Mouse (Mus musculus) C2C12 (cell line): ENCODE data around the gene Rhoc. TPM values are rescaled to one million over a fixed set of nuclear protein-coding genes. Genes with fewer than 3 reads are reported as not detected.

Experiments used
- H3K27me3 ChIP-seq: one replicate; pipeline ENCODE4 v1.6.1; 2011; ENCODE audit not compliant: control insufficient read depth, insufficient read depth, insufficient read length
- H3K36me3 ChIP-seq: one replicate; pipeline ENCODE4 v1.6.1; 2011; ENCODE audit not compliant: control insufficient read depth, insufficient read depth
- H3K4me3 ChIP-seq: one replicate; pipeline ENCODE4 v1.5.1; 2011; ENCODE audit warnings: mild to moderate bottlenecking, control low read depth; ENCODE audit not compliant: poor library complexity, insufficient read depth, severe bottlenecking
- H3K79me2 ChIP-seq: one replicate; pipeline ENCODE4 v1.6.1; 2011; ENCODE audit not compliant: control insufficient read depth, insufficient read depth
- H3K79me3 ChIP-seq: one replicate; pipeline ENCODE4 v1.6.1; 2011; ENCODE audit warnings: low read depth, control low read depth
- H3ac ChIP-seq: one replicate; pipeline ENCODE3; 2011; ENCODE audit warnings: low read depth; ENCODE audit not compliant: control insufficient read depth, insufficient read length
- CEBPB ChIP-seq: IDR thresholded peaks from one replicate; pipeline ENCODE4 v1.6.1; 2011; ENCODE audit warnings: low read depth, mild to moderate bottlenecking, control low read depth, moderate library complexity
- CTCF ChIP-seq: IDR thresholded peaks from one replicate; pipeline ENCODE4 v1.5.1; 2011; ENCODE audit not compliant: control insufficient read depth, insufficient read depth, insufficient read length
- FOSL1 ChIP-seq: IDR thresholded peaks from one replicate; pipeline ENCODE4 v1.8.0; 2011; ENCODE audit warnings: mild to moderate bottlenecking, low read length; ENCODE audit not compliant: poor library complexity, insufficient read depth, severe bottlenecking
- MAX ChIP-seq: IDR thresholded peaks from one replicate; pipeline ENCODE4 v1.6.1; 2011; ENCODE audit warnings: mild to moderate bottlenecking, control low read depth
- MYOD1 ChIP-seq: IDR thresholded peaks from one replicate; pipeline ENCODE4 v1.6.1; 2011; ENCODE audit warnings: low read depth; ENCODE audit not compliant: control insufficient read depth, insufficient read length
- MYOG ChIP-seq: IDR thresholded peaks from one replicate; pipeline ENCODE4 v1.6.1; 2011; ENCODE audit not compliant: control insufficient read depth, insufficient read length; ENCODE audit errors: extremely low read depth
- USF1 ChIP-seq: IDR thresholded peaks from one replicate; pipeline ENCODE4 v1.6.1; 2011; ENCODE audit warnings: low read depth, mild to moderate bottlenecking, control low read depth, moderate library complexity
- polyA plus RNA-seq: library from polyadenylated mRNA; unstranded; fragments of >200 nt; fragmentation: generic; extraction: Trizol; gene quantifications from one replicate; pipeline ENCODE4 v1.2.1, GENCODE M21; 2012; ENCODE audit warnings: missing spikeins

Rhoc gene
- polyA plus RNA-seq, 1 experiment, result 485 TPM

DNA sequence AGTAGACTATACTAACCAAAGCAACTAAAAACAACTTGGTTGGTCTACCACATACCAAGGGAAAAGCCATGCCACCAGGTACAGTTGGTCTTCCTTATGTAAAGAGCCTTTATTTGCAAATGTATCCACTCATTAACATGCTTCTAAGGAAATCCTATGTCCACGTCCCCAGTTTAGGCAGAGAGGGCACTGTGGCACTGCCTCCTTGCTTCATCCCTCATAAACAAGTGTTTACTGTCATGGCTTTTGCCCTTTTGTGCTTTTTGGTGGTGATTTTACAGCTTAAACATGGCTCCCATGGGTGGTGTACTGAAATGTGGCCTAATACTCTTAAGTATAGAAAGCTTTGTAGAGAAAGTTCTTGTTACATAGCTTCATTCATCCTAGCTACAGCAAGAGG, 32.3 kb downstream of the Rhoc start:
- Histone ChIP-seq H3K36me3 (peaks cover 13% of the 10 kb centered on the region), H3K27me3 (no peaks in the 10 kb centered on the region), H3ac (no peak overlapping the region), H3K79me2 (no peaks in the 10 kb centered on the region), H3K4me3 (no peak overlapping the region), H3K79me3 (no peaks in the 10 kb centered on the region)
- TF ChIP-seq CEBPB (no peak), FOSL1 (no peak), CTCF (no peak), MYOD1 (no peak), MAX (no peak), MYOG (no peak), USF1 (no peak)

DNA sequence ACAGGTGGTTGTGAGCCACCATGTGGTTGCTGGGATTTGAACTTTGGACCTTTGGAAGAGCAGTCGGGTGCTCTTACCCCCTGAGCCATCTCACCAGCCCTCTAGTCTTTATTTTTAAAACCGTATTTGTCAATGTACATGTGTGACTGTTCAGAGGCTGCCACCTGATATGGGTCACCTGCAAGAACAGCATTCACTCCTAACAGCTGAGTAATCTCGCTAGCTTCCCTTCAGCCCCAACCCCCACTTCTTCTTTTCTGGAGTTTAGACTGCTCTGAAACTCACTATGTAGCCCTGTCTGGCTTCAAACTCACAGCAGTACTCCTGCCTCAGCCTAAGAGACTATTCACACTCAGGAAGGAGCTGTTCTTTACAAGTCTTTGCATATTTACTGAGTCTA, 34.2 kb downstream of the Rhoc start:
- H3ac ChIP-seq, result no peak overlapping the region
- TF ChIP-seq CTCF, result no peak
- TF ChIP-seq CEBPB, result no peak
- no peak for TF ChIP-seq USF1
- no peak for TF ChIP-seq MYOD1
- no peak for TF ChIP-seq MYOG
- TF ChIP-seq MAX, result no peak
- H3K79me2 ChIP-seq, result no peaks in the 10 kb centered on the region
- peaks cover 32% of the 10 kb centered on the region for H3K36me3 ChIP-seq
- H3K79me3 ChIP-seq, result no peaks in the 10 kb centered on the region
- no peaks in the 10 kb centered on the region for H3K27me3 ChIP-seq
- no peak overlapping the region for H3K4me3 ChIP-seq

DNA sequence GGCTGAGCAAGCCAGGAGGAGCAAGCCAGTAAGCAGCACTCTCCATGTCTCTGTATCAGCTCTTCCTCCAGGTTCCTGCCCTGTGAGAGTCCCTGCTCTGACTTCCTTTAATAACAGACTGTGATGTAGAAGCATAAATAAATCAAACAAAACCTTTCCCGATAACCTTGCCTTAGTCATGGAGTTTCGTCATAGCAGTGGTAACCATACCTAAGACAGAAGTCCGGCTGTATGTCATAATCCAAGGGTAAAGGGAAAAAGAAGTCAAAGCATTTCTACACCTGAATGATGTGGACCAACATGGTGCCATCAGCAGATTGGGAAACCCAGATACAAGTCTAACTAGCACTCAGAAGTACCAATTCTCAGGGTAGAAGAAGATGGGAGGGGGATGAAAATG, 47.6 kb downstream of the Rhoc start:
- peaks cover 1% of the 10 kb centered on the region for H3K79me3 ChIP-seq

DNA sequence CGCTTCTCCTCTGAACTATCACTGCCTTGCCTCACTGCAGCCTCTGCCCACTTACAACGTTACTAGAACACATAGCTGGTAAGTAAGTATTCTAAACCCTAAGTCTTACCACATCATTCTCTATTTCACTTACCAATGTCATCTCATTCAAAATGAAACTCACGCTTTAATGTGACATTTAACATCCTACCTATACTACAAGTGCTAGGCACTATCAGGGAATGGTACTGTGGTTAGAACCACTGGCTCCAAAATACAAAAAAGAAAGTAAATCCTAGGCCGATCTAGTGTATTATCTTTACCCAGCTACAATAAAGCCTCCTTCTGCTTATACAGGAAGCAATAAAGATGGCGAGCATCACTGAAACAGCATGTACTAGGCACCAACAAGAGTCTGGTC, 52.9 kb downstream of the Rhoc start:
- TF ChIP-seq CEBPB (no peak), USF1 (no peak), MYOD1 (no peak), FOSL1 (no peak), MYOG (no peak), CTCF (no peak), MAX (no peak)
- Histone ChIP-seq H3ac (no peak overlapping the region), H3K27me3 (no peaks in the 10 kb centered on the region), H3K4me3 (no peak overlapping the region), H3K79me2 (peaks cover 23% of the 10 kb centered on the region), H3K36me3 (peaks cover 58% of the 10 kb centered on the region), H3K79me3 (peaks cover 9% of the 10 kb centered on the region)

More for the DNA sequence above, 47.6 kb downstream of the Rhoc start:
- Histone ChIP-seq H3K27me3 (no peaks in the 10 kb centered on the region), H3ac (no peak overlapping the region), H3K4me3 (no peak overlapping the region), H3K36me3 (peaks cover 85% of the 10 kb centered on the region), H3K79me2 (no peaks in the 10 kb centered on the region)
- TF ChIP-seq MYOD1 (no peak), MAX (no peak), USF1 (no peak), CTCF (no peak)

Other genes starting within 250 kb of the Rhoc start
- gene Slc16a1, start 149.7 kb upstream of the Rhoc start, polyA plus RNA-seq, result 25.8 TPM
- 0.08 TPM for gene Ppm1j, start 7.3 kb upstream of the Rhoc start, polyA plus RNA-seq
- not detected for gene Fam19a3, start 6.5 kb upstream of the Rhoc start, polyA plus RNA-seq
- gene Mov10, start 30.2 kb downstream of the Rhoc start, polyA plus RNA-seq, result 9.3 TPM
- gene St7l, start 75.6 kb downstream of the Rhoc start, polyA plus RNA-seq, result 9.8 TPM
- 27.9 TPM for gene Capza1, start 76.1 kb downstream of the Rhoc start, polyA plus RNA-seq
- 0.08 TPM for gene Wnt2b, start 173.5 kb downstream of the Rhoc start, polyA plus RNA-seq